Mouse (Mus musculus) cerebellum, adult 2 months (tissue): ENCODE measurements at regions not wholly inside any gene's neighbourhood (a gene's known extent, or its start where the extent isn't known, plus 50 kb on each side); places are given as distances from the start of the nearest gene placed in this dataset.

Source experiments
- CTCF ChIP-seq: fragments of 200-500 bp; IDR thresholded peaks from 2 replicates; pipeline ENCODE4 v1.5.1; 2011; ENCODE audit warnings: low read depth, mild to moderate bottlenecking, control low read depth, low read length, moderate library complexity, borderline replicate concordance; ENCODE audit not compliant: insufficient read depth
- POLR2A ChIP-seq: fragments of 200-500 bp; IDR thresholded peaks from 2 replicates; pipeline ENCODE4 v1.6.1; 2011; ENCODE audit warnings: low read length, control low read depth, borderline replicate concordance; ENCODE audit not compliant: insufficient read depth

GRCm38 (mm10) chr13:32454419-32455146, 116.0 kb upstream of the Gmds start:
- TF ChIP-seq CTCF (no peak), POLR2A (no peak)
